Mouse (Mus musculus): ENCODE data around the gene Nacc1. TPM values are rescaled to one million over a fixed set of nuclear protein-coding genes. Genes with fewer than 3 reads are reported as not detected.
A peak's percentile ranks its signal among the peaks of the same experiment; 100 is the strongest.

Gene Nacc1
- polyA plus RNA-seq, 1 experiment: 81.5 TPM

DNA sequence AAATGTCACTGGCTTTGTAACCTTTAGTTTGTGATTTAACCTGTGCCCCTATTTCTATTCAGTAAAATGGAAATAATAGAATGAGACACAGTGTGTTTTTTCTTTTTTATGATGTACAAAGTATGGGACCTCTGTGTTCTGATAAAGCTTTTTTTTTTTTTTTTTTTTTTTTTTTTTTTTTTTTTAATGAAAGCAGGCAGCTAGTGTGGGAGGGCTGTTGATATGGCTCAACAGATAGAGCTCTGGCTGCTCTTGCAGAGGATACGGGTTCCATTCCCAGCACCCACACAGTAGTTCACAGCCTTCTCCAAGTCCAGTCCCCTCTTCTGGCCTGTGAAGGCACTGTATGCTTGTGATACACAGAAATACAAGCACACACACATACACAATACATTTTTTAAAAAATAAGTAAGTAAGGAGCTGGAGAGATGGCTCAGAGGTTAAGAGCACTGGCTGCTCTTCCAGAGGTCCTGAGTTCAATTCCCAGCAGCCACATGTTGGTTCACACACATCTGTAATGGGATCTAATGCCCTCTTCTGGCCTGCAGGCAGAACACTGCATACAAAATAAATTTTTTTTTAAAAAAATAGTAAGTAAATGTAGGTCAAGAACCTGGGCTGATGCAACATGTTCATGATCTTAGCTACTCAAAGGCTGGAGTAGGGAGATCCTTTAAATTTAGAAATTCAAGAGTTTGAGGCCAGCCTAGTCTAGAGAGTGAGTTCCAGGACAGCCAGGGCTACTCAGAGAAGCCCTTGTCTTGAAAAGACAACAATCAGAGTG is 45.9 kb downstream of the Nacc1 start:
- Histone ChIP-seq H3K4me3 (ENCODE audit: insufficient read depth, poor library complexity, severe bottlenecking) (no peak overlapping the region), H3K79me2 (ENCODE audit: control insufficient read depth, insufficient read depth) (no peaks in the 10 kb centered on the region), H3K27me3 (ENCODE audit: control insufficient read depth, insufficient read depth, insufficient read length) (no peaks in the 10 kb centered on the region), H3K36me3 (ENCODE audit: control insufficient read depth, insufficient read depth) (no peaks in the 10 kb centered on the region), H3ac (ENCODE audit: control insufficient read depth, insufficient read length, low read depth) (no peak overlapping the region), H3K79me3 (ENCODE audit: low read depth) (no peaks in the 10 kb centered on the region)
- TF ChIP-seq MYOG (IDR thresholded peaks at IDR 0.05; ENCODE audit: control insufficient read depth, extremely low read depth, insufficient read length): no peak
- no peak for TF ChIP-seq FOSL1 (IDR thresholded peaks at IDR 0.05; ENCODE audit: insufficient read depth, low read length, poor library complexity, severe bottlenecking)
- no peak for TF ChIP-seq MYOD1 (IDR thresholded peaks at IDR 0.05; ENCODE audit: control insufficient read depth, insufficient read length, low read depth)
- TF ChIP-seq CEBPB (IDR thresholded peaks at IDR 0.05; ENCODE audit: low read depth): no peak
- no peak for TF ChIP-seq USF1 (IDR thresholded peaks at IDR 0.05; ENCODE audit: low read depth)
- no peak for TF ChIP-seq MAX (IDR thresholded peaks at IDR 0.05)
- TF ChIP-seq CTCF (IDR thresholded peaks at IDR 0.05; ENCODE audit: control insufficient read depth, insufficient read depth, insufficient read length): no peak

DNA sequence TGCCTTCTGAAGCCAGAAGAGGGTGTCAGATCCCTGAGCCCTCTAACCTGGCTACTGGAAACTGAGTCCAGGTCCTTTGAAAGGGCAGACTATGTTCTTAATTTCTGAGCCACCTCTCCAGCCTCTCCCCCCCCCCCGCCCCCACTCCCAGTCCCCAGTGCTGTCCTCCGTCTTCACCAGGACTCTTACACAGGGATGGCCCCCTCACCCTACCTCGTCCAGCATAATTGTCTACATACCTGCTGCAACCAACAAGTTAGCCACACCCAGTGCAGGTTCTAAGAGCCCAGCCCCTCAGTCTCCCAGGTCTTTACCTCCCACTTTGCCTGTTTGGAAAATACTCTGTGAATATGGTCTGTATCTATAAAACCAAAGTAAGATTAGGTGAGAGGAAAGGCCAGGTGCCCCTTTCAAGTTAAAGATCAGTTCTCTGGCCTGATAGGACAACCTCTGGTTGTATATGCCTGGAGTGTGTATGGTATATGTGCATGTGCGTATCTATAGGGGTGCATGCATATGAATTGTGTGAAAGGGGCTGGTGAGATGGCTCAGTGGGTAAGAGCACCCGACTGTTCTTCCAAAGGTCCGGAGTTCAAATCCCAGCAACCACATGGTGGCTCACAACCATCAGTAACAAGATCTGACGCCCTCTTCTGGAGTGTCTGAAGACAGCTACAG is 46.9 kb downstream of the Nacc1 start:
- Histone ChIP-seq H3ac (ENCODE audit: control insufficient read depth, insufficient read length, low read depth) (no peak overlapping the region), H3K79me2 (ENCODE audit: control insufficient read depth, insufficient read depth) (no peaks in the 10 kb centered on the region), H3K36me3 (ENCODE audit: control insufficient read depth, insufficient read depth) (no peaks in the 10 kb centered on the region), H3K27me3 (ENCODE audit: control insufficient read depth, insufficient read depth, insufficient read length) (no peaks in the 10 kb centered on the region), H3K79me3 (ENCODE audit: low read depth) (no peaks in the 10 kb centered on the region), H3K4me3 (ENCODE audit: insufficient read depth, poor library complexity, severe bottlenecking) (no peak overlapping the region)
- TF ChIP-seq MYOD1 (IDR thresholded peaks at IDR 0.05; ENCODE audit: control insufficient read depth, insufficient read length, low read depth) (no peak), MAX (IDR thresholded peaks at IDR 0.05) (no peak), FOSL1 (IDR thresholded peaks at IDR 0.05; ENCODE audit: insufficient read depth, low read length, poor library complexity, severe bottlenecking) (no peak), CEBPB (IDR thresholded peaks at IDR 0.05; ENCODE audit: low read depth) (no peak), CTCF (IDR thresholded peaks at IDR 0.05; ENCODE audit: control insufficient read depth, insufficient read depth, insufficient read length) (no peak), MYOG (IDR thresholded peaks at IDR 0.05; ENCODE audit: control insufficient read depth, extremely low read depth, insufficient read length) (no peak), USF1 (IDR thresholded peaks at IDR 0.05; ENCODE audit: low read depth) (no peak)

DNA sequence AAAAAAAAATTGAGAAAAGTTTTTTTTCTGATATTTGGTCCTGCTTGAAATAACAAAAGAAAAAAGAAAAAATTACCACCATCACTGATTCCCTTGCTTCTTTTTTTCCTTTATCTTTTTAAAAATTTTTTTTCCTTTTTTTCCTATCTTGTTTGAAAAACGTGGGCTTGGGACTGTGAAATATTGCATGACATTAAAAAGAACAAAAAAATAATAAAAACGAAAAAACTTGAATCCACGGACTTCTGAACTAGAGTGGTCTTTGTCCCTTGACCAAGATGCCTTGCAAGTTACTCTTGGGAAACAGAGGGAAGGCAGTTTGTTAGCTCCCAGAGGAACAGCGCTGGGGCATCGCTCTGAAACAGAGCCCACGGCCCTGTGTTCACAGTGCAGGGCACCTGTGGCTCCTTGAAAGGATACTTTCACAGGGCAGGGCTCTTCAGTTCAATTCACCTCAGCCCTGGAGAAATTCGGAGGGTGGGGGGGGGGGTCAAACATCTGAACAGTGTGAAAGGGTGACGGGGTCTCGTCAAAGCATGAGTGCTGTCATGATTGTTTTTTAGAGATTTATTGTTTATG is 47.6 kb downstream of the Nacc1 start:
- Histone ChIP-seq H3K4me3 (ENCODE audit: insufficient read depth, poor library complexity, severe bottlenecking) (peak overlapping the region; percentile 39), H3ac (ENCODE audit: control insufficient read depth, insufficient read length, low read depth) (no peak overlapping the region), H3K79me2 (ENCODE audit: control insufficient read depth, insufficient read depth) (no peaks in the 10 kb centered on the region), H3K36me3 (ENCODE audit: control insufficient read depth, insufficient read depth) (no peaks in the 10 kb centered on the region), H3K79me3 (ENCODE audit: low read depth) (no peaks in the 10 kb centered on the region), H3K27me3 (ENCODE audit: control insufficient read depth, insufficient read depth, insufficient read length) (no peaks in the 10 kb centered on the region)
- TF ChIP-seq MAX (IDR thresholded peaks at IDR 0.05) (no peak), MYOG (IDR thresholded peaks at IDR 0.05; ENCODE audit: control insufficient read depth, extremely low read depth, insufficient read length) (no peak), MYOD1 (IDR thresholded peaks at IDR 0.05; ENCODE audit: control insufficient read depth, insufficient read length, low read depth) (no peak), CEBPB (IDR thresholded peaks at IDR 0.05; ENCODE audit: low read depth) (no peak), CTCF (IDR thresholded peaks at IDR 0.05; ENCODE audit: control insufficient read depth, insufficient read depth, insufficient read length) (no peak), FOSL1 (IDR thresholded peaks at IDR 0.05; ENCODE audit: insufficient read depth, low read length, poor library complexity, severe bottlenecking) (no peak), USF1 (IDR thresholded peaks at IDR 0.05; ENCODE audit: low read depth) (no peak)

DNA sequence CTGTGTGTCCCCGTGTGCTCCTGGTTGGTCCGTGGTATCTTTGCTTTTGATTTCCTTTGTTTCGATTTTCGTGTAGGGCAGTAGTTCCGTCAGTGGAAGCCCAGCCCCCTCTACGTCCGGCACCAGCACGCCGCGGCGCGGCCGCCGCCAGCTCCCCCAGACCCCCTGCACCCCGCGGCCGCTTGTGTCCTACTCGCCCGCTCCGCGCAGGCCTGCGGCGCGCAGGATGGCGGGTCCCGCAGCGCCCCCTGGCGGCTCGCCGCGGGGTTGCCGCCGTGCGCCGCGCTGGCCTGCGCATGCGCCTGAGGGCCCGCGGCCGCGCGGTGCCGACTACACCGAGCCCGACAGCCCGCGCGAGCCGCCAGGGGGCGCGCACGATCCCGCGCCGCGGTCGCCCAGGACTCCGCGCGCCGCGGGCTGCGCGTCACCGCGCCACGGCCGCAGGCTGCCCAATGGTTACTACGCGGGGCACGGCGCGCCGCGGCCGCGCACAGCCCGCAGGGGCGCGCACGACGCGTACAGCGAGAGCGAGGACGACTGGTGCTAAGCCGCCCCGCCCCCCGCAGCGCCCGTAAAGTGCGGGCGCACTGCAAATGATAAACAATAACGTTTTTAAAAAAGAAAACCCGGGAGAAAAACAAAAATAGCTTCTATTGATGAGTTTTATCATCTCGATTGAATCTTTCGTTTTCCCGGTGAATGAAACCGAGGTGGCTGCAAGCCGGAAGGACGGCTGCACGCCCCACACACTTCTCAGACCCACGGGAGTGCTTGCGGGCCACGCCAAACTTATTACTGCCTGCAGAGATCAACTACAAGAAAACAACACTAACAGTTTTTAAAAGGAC is 48.3 kb downstream of the Nacc1 start:
- no peaks in the 10 kb centered on the region for H3K79me3 ChIP-seq (ENCODE audit: low read depth)
- H3K4me3 ChIP-seq (ENCODE audit: insufficient read depth, poor library complexity, severe bottlenecking): peak overlapping the region; percentile 39
- no peaks in the 10 kb centered on the region for H3K36me3 ChIP-seq (ENCODE audit: control insufficient read depth, insufficient read depth)
- no peaks in the 10 kb centered on the region for H3K79me2 ChIP-seq (ENCODE audit: control insufficient read depth, insufficient read depth)
- peak; percentile 100 for TF ChIP-seq CTCF (IDR thresholded peaks at IDR 0.05; ENCODE audit: control insufficient read depth, insufficient read depth, insufficient read length)
- no peak for TF ChIP-seq MYOD1 (IDR thresholded peaks at IDR 0.05; ENCODE audit: control insufficient read depth, insufficient read length, low read depth)
- peak overlapping the region; percentile 65 for H3ac ChIP-seq (ENCODE audit: control insufficient read depth, insufficient read length, low read depth)
- no peaks in the 10 kb centered on the region for H3K27me3 ChIP-seq (ENCODE audit: control insufficient read depth, insufficient read depth, insufficient read length)

DNA sequence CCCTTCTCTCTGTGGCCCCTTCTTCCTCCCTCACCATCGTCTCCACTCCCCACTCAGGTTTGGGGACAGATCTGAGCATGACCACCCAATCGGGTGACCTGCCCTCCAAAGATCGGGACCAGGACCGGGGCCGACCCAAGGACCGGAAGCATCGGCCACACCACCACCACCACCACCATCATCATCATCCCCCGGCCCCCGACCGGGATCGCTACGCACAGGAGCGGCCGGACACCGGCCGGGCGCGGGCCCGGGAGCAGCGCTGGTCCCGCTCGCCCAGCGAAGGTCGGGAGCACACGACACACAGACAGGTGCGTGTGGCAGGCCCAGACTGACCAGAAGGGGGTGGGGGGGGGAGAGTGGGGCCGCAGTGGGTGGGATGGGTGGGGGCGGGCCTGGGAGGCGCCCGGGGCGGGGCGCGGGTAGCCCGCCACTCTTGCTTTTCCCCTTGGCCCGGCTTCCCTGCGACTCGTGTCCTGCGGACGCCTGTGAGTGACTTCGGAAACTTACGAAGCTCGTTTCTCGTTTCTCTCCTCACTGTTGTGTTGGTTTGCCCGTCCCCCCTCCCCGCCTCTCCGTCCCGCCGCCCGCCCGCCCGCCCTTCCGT is 49.0 kb downstream of the Nacc1 start:
- Histone ChIP-seq H3K79me2 (ENCODE audit: control insufficient read depth, insufficient read depth) (no peaks in the 10 kb centered on the region), H3K4me3 (ENCODE audit: insufficient read depth, poor library complexity, severe bottlenecking) (peak overlapping the region; percentile 39), H3ac (ENCODE audit: control insufficient read depth, insufficient read length, low read depth) (peak overlapping the region; percentile 65), H3K27me3 (ENCODE audit: control insufficient read depth, insufficient read depth, insufficient read length) (no peaks in the 10 kb centered on the region), H3K79me3 (ENCODE audit: low read depth) (no peaks in the 10 kb centered on the region), H3K36me3 (ENCODE audit: control insufficient read depth, insufficient read depth) (no peaks in the 10 kb centered on the region)
- no peak for TF ChIP-seq MYOD1 (IDR thresholded peaks at IDR 0.05; ENCODE audit: control insufficient read depth, insufficient read length, low read depth)
- TF ChIP-seq CTCF (IDR thresholded peaks at IDR 0.05; ENCODE audit: control insufficient read depth, insufficient read depth, insufficient read length): no peak
- no peak for TF ChIP-seq USF1 (IDR thresholded peaks at IDR 0.05; ENCODE audit: low read depth)
- no peak for TF ChIP-seq MYOG (IDR thresholded peaks at IDR 0.05; ENCODE audit: control insufficient read depth, extremely low read depth, insufficient read length)
- TF ChIP-seq MAX (IDR thresholded peaks at IDR 0.05): no peak
- no peak for TF ChIP-seq CEBPB (IDR thresholded peaks at IDR 0.05; ENCODE audit: low read depth)
- TF ChIP-seq FOSL1 (IDR thresholded peaks at IDR 0.05; ENCODE audit: insufficient read depth, low read length, poor library complexity, severe bottlenecking): no peak
